Mouse (Mus musculus) erythroblast, embryonic 14.5 days (primary cell): Measurements from ENCODE around the gene Plxna4. TPM values are rescaled to one million over a fixed set of nuclear protein-coding genes. Genes with fewer than 3 reads are reported as not detected.

Source experiments
- H3K27me3 ChIP-seq: 2 replicates; pipeline ENCODE4 v1.6.1; 2012; ENCODE audit warnings: inconsistent platforms; ENCODE audit not compliant: control insufficient read depth
- H3K36me3 ChIP-seq: 2 replicates; pipeline ENCODE4 v1.6.1; 2012; ENCODE audit warnings: mild to moderate bottlenecking, inconsistent platforms; ENCODE audit not compliant: control insufficient read depth
- H3K4me1 ChIP-seq: 2 replicates; pipeline ENCODE4 v1.6.1; 2012; ENCODE audit warnings: inconsistent platforms; ENCODE audit not compliant: control insufficient read depth
- H3K4me3 ChIP-seq: replicated peaks from 2 replicates; pipeline ENCODE3; 2012; ENCODE audit warnings: moderate library complexity, mild to moderate bottlenecking, inconsistent platforms
- H3K9me3 ChIP-seq: 2 replicates; pipeline ENCODE4 v1.6.1; 2012; ENCODE audit warnings: low read length, inconsistent platforms, mixed read lengths; ENCODE audit not compliant: control insufficient read depth
- GATA1 ChIP-seq: IDR thresholded peaks from 2 replicates; pipeline ENCODE4 v1.6.1; 2012; ENCODE audit warnings: low read length, inconsistent platforms, mixed read lengths
- TAL1 ChIP-seq: IDR thresholded peaks from 3 replicates; pipeline ENCODE4 v1.6.1; 2012; ENCODE audit warnings: low read length, inconsistent platforms, mixed read lengths
- polyA plus RNA-seq: library from polyadenylated mRNA; stranded (reverse); fragments of >175 nt; gene quantifications from 2 replicates; pipeline ENCODE4 v1.2.3, GENCODE M21; 2012

Gene Plxna4
- polyA plus RNA-seq, 1 experiment = 0.01 TPM

GRCm38 (mm10) chr6:32448787-32449186, 139.2 kb downstream of the Plxna4 start:
- Histone ChIP-seq H3K27me3 (no peaks in the 10 kb centered on the region), H3K4me1 (no peaks in the 10 kb centered on the region), H3K9me3 (no peaks in the 10 kb centered on the region), H3K4me3 (no peak overlapping the region), H3K36me3 (no peaks in the 10 kb centered on the region)
- no peak for TF ChIP-seq GATA1
- no peak for TF ChIP-seq TAL1

DNA sequence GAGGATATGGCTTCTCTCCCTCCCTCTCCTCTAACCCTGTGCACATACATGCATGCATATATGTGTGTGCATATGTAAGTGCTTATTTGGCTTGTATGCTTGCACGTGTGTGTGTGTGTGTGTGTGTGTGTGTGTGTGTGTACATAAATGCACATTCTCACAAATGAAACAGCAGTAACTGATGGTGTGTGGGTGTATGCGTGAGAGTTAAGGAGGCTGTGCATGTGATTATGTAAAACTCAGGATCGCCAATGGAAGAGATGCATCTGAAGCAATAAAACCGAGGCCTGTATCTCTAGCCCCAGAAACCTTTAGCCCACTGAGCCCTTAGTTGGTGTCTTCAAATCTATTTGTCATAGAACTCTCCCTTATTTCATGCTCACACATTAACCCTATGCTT, 141.7 kb downstream of the Plxna4 start:
- no peak for TF ChIP-seq TAL1
- no peak for TF ChIP-seq GATA1
- Histone ChIP-seq H3K36me3 (no peaks in the 10 kb centered on the region), H3K27me3 (no peaks in the 10 kb centered on the region), H3K9me3 (no peaks in the 10 kb centered on the region), H3K4me1 (no peaks in the 10 kb centered on the region), H3K4me3 (no peak overlapping the region)

- Histone ChIP-seq H3K36me3 (no peaks in the 10 kb centered on the region), H3K27me3 (no peaks in the 10 kb centered on the region), H3K4me3 (no peak overlapping the region), H3K4me1 (no peaks in the 10 kb centered on the region), H3K9me3 (no peaks in the 10 kb centered on the region)
- TF ChIP-seq TAL1 (no peak), GATA1 (no peak)
These were observed 142.7 kb downstream of the Plxna4 start for GRCm38 (mm10) chr6:32445246-32445645.

DNA sequence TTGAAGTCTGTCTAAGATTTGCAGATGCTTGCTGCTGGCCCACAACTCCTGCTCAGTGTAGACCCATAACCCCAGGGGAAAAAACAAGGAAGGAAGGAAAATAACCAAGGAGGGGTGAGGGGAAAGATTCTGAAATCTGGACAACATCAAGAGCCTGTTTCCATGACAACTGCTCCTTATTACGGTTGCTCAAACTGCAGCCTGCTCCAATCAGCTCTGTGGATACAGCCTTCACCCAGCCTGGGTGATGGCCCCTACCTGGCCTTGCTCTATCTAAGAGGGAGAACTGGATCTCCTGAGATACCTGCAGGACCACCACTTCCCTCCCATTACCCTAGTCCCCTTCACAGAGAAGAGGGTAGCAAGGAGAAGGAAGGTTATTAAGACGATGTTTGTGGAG, 143.6 kb downstream of the Plxna4 start:
- Histone ChIP-seq H3K36me3 (no peaks in the 10 kb centered on the region), H3K27me3 (no peaks in the 10 kb centered on the region), H3K4me1 (no peaks in the 10 kb centered on the region), H3K9me3 (no peaks in the 10 kb centered on the region), H3K4me3 (no peak overlapping the region)
- TF ChIP-seq GATA1 = no peak

DNA sequence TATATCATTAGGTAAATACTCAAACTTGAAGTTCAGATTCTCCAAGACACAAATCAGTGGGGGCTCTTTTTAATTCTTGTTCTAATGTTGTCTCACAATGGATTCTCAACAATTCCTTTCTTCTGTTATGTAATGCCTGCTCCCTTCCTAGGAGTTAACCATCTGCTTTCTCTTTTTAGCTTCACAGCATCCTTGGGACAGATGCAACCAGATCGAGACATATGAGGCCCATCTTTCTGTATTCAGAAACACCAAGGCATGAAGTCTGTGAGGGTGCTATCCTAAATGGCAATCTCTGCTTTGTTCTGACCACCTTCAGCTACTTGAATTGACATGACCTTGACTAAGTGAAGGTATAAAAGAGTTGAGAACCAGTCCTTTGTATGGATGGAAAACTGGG, 144.3 kb downstream of the Plxna4 start:
- no peaks in the 10 kb centered on the region for H3K36me3 ChIP-seq
- TF ChIP-seq GATA1 (no peak), TAL1 (no peak)
- H3K4me1 ChIP-seq = no peaks in the 10 kb centered on the region
- no peaks in the 10 kb centered on the region for H3K27me3 ChIP-seq
- H3K9me3 ChIP-seq = no peaks in the 10 kb centered on the region
- no peak overlapping the region for H3K4me3 ChIP-seq

DNA sequence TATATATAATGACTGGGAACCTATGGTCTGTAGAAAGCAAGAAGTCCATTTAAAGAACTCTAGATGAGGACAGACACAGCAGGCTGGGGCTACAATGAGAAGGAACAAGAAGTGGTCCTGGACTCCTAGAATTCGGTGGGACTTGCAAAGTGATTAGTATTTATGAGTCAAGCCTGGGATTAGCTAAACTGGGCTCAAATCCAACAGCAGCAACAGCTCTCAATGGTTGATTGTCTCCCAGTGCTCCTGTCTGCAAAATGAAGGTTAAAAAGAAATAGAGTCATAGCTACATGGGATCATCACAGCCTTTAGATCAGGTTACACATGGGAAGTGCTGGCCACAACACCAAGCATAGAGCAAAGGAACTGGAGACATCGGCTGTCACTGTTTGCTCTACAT, 148.6 kb downstream of the Plxna4 start:
- Histone ChIP-seq H3K4me3 (no peak overlapping the region), H3K27me3 (no peaks in the 10 kb centered on the region), H3K4me1 (no peaks in the 10 kb centered on the region), H3K9me3 (no peaks in the 10 kb centered on the region), H3K36me3 (no peaks in the 10 kb centered on the region)
- TF ChIP-seq GATA1 = no peak
- TF ChIP-seq TAL1 = no peak

GRCm38 (mm10) chr6:32437219-32437618, 150.8 kb downstream of the Plxna4 start:
- Histone ChIP-seq H3K4me3 (no peak overlapping the region), H3K36me3 (no peaks in the 10 kb centered on the region)
- TF ChIP-seq GATA1 = no peak
- TF ChIP-seq TAL1 = no peak

DNA sequence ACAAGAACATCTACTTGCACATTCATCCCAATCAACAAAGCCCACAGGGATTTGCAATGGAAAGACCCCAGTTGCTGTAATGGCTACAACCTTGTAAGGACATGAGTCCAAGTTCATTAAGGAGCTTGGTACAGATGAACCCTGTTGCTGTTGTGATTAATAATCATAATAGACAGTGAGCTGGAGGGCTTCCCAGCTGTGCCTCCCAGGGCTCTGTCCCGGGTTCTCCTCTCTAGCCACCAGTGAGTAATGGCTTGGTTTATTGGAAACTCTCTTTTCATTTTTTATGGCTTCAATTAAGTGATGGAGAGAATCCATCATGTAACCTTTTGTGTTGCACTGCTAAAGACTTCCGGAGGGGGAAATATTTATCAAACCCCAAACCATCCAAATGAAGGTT, 164.9 kb downstream of the Plxna4 start:
- Histone ChIP-seq H3K27me3 (no peaks in the 10 kb centered on the region), H3K36me3 (no peaks in the 10 kb centered on the region), H3K9me3 (no peaks in the 10 kb centered on the region), H3K4me3 (no peak overlapping the region), H3K4me1 (no peaks in the 10 kb centered on the region)
- TF ChIP-seq TAL1 = no peak
- no peak for TF ChIP-seq GATA1

More at GRCm38 (mm10) chr6:32437219-32437618, 150.8 kb downstream of the Plxna4 start:
- H3K4me1 ChIP-seq = no peaks in the 10 kb centered on the region
- no peaks in the 10 kb centered on the region for H3K9me3 ChIP-seq
- H3K27me3 ChIP-seq = no peaks in the 10 kb centered on the region

- no peaks in the 10 kb centered on the region for H3K36me3 ChIP-seq
- H3K4me1 ChIP-seq = no peaks in the 10 kb centered on the region
- no peaks in the 10 kb centered on the region for H3K27me3 ChIP-seq
- H3K9me3 ChIP-seq = no peaks in the 10 kb centered on the region
- TF ChIP-seq GATA1 (no peak), TAL1 (no peak)
- no peak overlapping the region for H3K4me3 ChIP-seq
These were observed 167.4 kb downstream of the Plxna4 start for GRCm38 (mm10) chr6:32420610-32421009.

- Histone ChIP-seq H3K4me3 (no peak overlapping the region), H3K36me3 (no peaks in the 10 kb centered on the region), H3K9me3 (no peaks in the 10 kb centered on the region), H3K27me3 (no peaks in the 10 kb centered on the region), H3K4me1 (no peaks in the 10 kb centered on the region)
- TF ChIP-seq TAL1 = no peak
- TF ChIP-seq GATA1 = no peak
These were observed 170.6 kb downstream of the Plxna4 start for GRCm38 (mm10) chr6:32417351-32417750.
